9 mouse cellular contexts compared by ENCODE assay signal in the genomic region with DNA sequence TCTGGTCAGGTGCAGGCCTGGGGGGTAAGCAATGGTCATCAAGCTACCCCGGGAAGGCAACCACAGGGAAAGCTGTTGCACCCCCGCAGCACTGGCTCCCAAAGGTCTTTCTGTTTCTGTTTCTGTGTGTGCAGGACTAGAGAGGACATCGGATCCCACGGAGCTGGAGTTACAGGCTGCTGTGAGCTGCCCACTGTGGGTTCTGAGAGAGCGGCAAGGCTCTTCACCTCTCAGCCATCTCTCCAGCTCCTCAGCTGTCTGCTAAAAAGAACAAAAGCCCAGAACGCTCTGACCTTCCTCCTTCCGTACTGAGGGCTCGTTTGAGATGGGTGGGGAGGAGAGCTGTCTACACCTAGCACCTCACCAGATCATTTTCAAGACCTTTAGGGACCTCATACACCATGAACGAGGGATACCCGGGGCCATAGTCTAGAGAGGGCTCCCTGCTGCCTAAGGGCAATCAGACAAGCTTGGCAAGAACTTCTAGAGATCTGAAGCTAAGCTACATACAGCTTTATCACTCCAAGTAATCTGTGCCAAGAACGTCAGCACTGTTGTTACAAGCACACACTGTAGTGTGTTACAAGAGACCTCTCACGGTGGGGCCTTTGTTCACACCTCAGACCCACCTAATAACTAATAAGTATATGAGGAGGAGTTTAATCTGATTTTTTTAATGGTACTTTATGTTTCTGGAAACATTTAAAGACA. TPM values are rescaled to one million over a fixed set of nuclear protein-coding genes. Genes with fewer than 3 reads are reported as not detected.
DNase-seq lines count a peak whose midpoint lies in the region; ATAC-seq lines count a peak whose summit lies in the region.
"Had no signal": no experiment of that assay in that cellular context is flagged by ENCODE, and none has a peak within 500 bp of the region (broad histone marks: within the 10 kb centered on the region; RNA-seq: fewer than 3 reads in every experiment).

No protein-coding gene starts in this region.

- H3K9me3 ChIP-seq in heart, embryonic 10.5 days: no peaks in the 10 kb centered on the region
- no peaks in the 10 kb centered on the region for H3K9me3 ChIP-seq in lung, embryonic 16.5 days (ENCODE audit: control insufficient read depth, low read length)
- H3K9me3 ChIP-seq in forebrain, embryonic 16.5 days (ENCODE audit: control insufficient read depth, low read length): no peaks in the 10 kb centered on the region
- H3K9me3 ChIP-seq in limb, embryonic 12.5 days: no peaks in the 10 kb centered on the region

- DNase-seq in heart, embryonic 10.5 days (ENCODE audit: low spot score): peak; percentile 64
- DNase-seq in heart, postnatal 36 days: no peak
- DNase-seq in lung, postnatal 36 days: no peak
- DNase-seq in urinary bladder, postnatal 25 days (ENCODE audit: low spot score): no peak
- DNase-seq: thymus, postnatal 36 days had no signal

- WGBS in heart, embryonic 10.5 days: 57% methylated on average over 12 of the region's 12 CpGs
- WGBS in lung, embryonic 16.5 days: 34% methylated on average over 12 of the region's 12 CpGs
- 55% methylated on average over 12 of the region's 12 CpGs for WGBS in forebrain, embryonic 16.5 days
- 54% methylated on average over 12 of the region's 12 CpGs for WGBS in limb, embryonic 12.5 days

- peak overlapping the region; percentile 49; the same call in 1 of the 2 replicates for H3K27ac ChIP-seq in heart, embryonic 10.5 days
- peak overlapping the region; percentile 51 for H3K27ac ChIP-seq in lung, embryonic 16.5 days (ENCODE audit: low read length)
- no peak overlapping the region for H3K27ac ChIP-seq in forebrain, embryonic 16.5 days (ENCODE audit: low read length)
- H3K27ac ChIP-seq in limb, embryonic 12.5 days: peak overlapping the region; percentile 69; the same call in 1 of the 2 replicates

- H3K4me2 ChIP-seq in lung, embryonic 16.5 days (ENCODE audit: low read depth, low read length): no peak overlapping the region
- H3K4me2 ChIP-seq in forebrain, embryonic 16.5 days (ENCODE audit: low read length): no peak overlapping the region
- no peak overlapping the region for H3K4me2 ChIP-seq in limb, embryonic 12.5 days

- H3K27me3 ChIP-seq in heart, embryonic 10.5 days (ENCODE audit: insufficient read depth, poor library complexity, severe bottlenecking): no peaks in the 10 kb centered on the region
- H3K27me3 ChIP-seq in lung, embryonic 16.5 days (ENCODE audit: control insufficient read depth, insufficient read depth, low read depth, low read length): no peaks in the 10 kb centered on the region
- no peaks in the 10 kb centered on the region for H3K27me3 ChIP-seq in forebrain, embryonic 16.5 days (replicated peaks; ENCODE audit: control insufficient read depth, insufficient read depth, low read length)
- H3K27me3 ChIP-seq in limb, embryonic 12.5 days: no peaks in the 10 kb centered on the region

- H3K4me1 ChIP-seq in heart, embryonic 10.5 days: peaks cover 40% of the 10 kb centered on the region
- peaks cover 33% of the 10 kb centered on the region for H3K4me1 ChIP-seq in lung, embryonic 16.5 days (replicated peaks; ENCODE audit: control insufficient read depth, insufficient read depth, low read length)
- peaks cover 25% of the 10 kb centered on the region for H3K4me1 ChIP-seq in forebrain, embryonic 16.5 days (replicated peaks; ENCODE audit: control insufficient read depth, insufficient read depth, low read length)
- peaks cover 34% of the 10 kb centered on the region for H3K4me1 ChIP-seq in limb, embryonic 12.5 days (replicated peaks)

- ATAC-seq in lung, embryonic 16.5 days (ENCODE audit: low read depth): peak; percentile 65
- ATAC-seq in forebrain, embryonic 16.5 days: peak; percentile 21
- no peak for ATAC-seq in limb, embryonic 12.5 days (ENCODE audit: insufficient number of reproducible peaks, insufficient read depth, low FRiP score, low TSS enrichment, low read depth)
- no peak for ATAC-seq in megakaryocyte, adult 5-6 weeks (ENCODE audit: poor library complexity, severe bottlenecking)

- intact Hi-C loops in heart, postnatal 36 days (cut with DNase I): no loop called here

- H3K4me3 ChIP-seq in heart, embryonic 10.5 days: no peak overlapping the region
- H3K4me3 ChIP-seq in lung, embryonic 16.5 days (ENCODE audit: low read length): no peak overlapping the region
- H3K4me3 ChIP-seq in forebrain, embryonic 16.5 days (replicated peaks; ENCODE audit: low read length): no peak overlapping the region
- H3K4me3 ChIP-seq in limb, embryonic 12.5 days (replicated peaks): no peak overlapping the region

- no peaks in the 10 kb centered on the region for H3K36me3 ChIP-seq in heart, embryonic 10.5 days
- H3K36me3 ChIP-seq in lung, embryonic 16.5 days (ENCODE audit: control insufficient read depth, insufficient read depth, low read length): no peaks in the 10 kb centered on the region
- H3K36me3 ChIP-seq in forebrain, embryonic 16.5 days (ENCODE audit: control insufficient read depth, insufficient read depth): no peaks in the 10 kb centered on the region
- H3K36me3 ChIP-seq in limb, embryonic 12.5 days: no peaks in the 10 kb centered on the region

- peak overlapping the region; percentile 35; the same call in 1 of the 2 replicates for H3K9ac ChIP-seq in lung, embryonic 16.5 days (ENCODE audit: low read length)
- 0 out of 2 replicates have a peak overlapping the region, but pooled peaks have one; percentile 8 for H3K9ac ChIP-seq in forebrain, embryonic 16.5 days (replicated peaks; ENCODE audit: low read depth, low read length)
- no peak overlapping the region for H3K9ac ChIP-seq in limb, embryonic 12.5 days (replicated peaks)

RNA-seq across cellular contexts. Expression of gene Map4k3, which starts 29.9 kb away (rescaled TPM):
- 13.5 and 17.6 TPM in 2 replicates for polyA plus RNA-seq in heart, embryonic 10.5 days (2016; fragmentation: Nextera tagmentation; extraction: Ambion mirVana)
- 10 to 100 TPM; 23.6 to 25.2 TPM for total RNA-seq in heart, postnatal 36 days (2021)
- 42.5 and 44.0 TPM in 2 replicates for polyA plus RNA-seq in lung, embryonic 16.5 days (2015; fragmentation: Nextera tagmentation; extraction: Ambion mirVana)
- 28.8 and 33.2 TPM in 2 replicates for polyA plus RNA-seq in forebrain, embryonic 16.5 days (2015; fragmentation: Nextera tagmentation; extraction: Ambion mirVana)
- 35.8 and 37.0 TPM in 2 replicates for polyA plus RNA-seq in limb, embryonic 12.5 days (2016; fragmentation: Nextera tagmentation; extraction: Ambion mirVana)
- total RNA-seq in megakaryocyte, adult 5-6 weeks (2015): 7.6 and 7.9 TPM in 2 replicates
- 5.6 and 8.6 TPM in 2 replicates for total RNA-seq in megakaryocyte, adult 5-6 weeks (2017)

Comparison
In these comparisons a context has a peak if more than half of its experiments do, and no peak if none do; other contexts are left out.
1. ATAC-seq: peak in lung, embryonic 16.5 days (single experiment) and forebrain, embryonic 16.5 days (single experiment); none in limb, embryonic 12.5 days (single experiment) and megakaryocyte, adult 5-6 weeks (single experiment).